Mouse (Mus musculus) C2C12 (cell line): Measurements from ENCODE around the gene Dnajc8. TPM values are rescaled to one million over a fixed set of nuclear protein-coding genes. Genes with fewer than 3 reads are reported as not detected.
A peak's percentile ranks its signal among the peaks of the same experiment; 100 is the strongest.

Source experiments
- H3K27me3 ChIP-seq: one replicate; pipeline ENCODE4 v1.6.1; 2011; ENCODE audit not compliant: control insufficient read depth, insufficient read depth, insufficient read length
- H3K36me3 ChIP-seq: one replicate; pipeline ENCODE4 v1.6.1; 2011; ENCODE audit not compliant: control insufficient read depth, insufficient read depth
- H3K4me3 ChIP-seq: one replicate; pipeline ENCODE4 v1.5.1; 2011; ENCODE audit warnings: mild to moderate bottlenecking, control low read depth; ENCODE audit not compliant: poor library complexity, insufficient read depth, severe bottlenecking
- H3K79me2 ChIP-seq: one replicate; pipeline ENCODE4 v1.6.1; 2011; ENCODE audit not compliant: control insufficient read depth, insufficient read depth
- H3K79me3 ChIP-seq: one replicate; pipeline ENCODE4 v1.6.1; 2011; ENCODE audit warnings: low read depth, control low read depth
- H3ac ChIP-seq: one replicate; pipeline ENCODE3; 2011; ENCODE audit warnings: low read depth; ENCODE audit not compliant: control insufficient read depth, insufficient read length
- CEBPB ChIP-seq: IDR thresholded peaks from one replicate; pipeline ENCODE4 v1.6.1; 2011; ENCODE audit warnings: low read depth, mild to moderate bottlenecking, control low read depth, moderate library complexity
- CTCF ChIP-seq: IDR thresholded peaks from one replicate; pipeline ENCODE4 v1.5.1; 2011; ENCODE audit not compliant: control insufficient read depth, insufficient read depth, insufficient read length
- FOSL1 ChIP-seq: IDR thresholded peaks from one replicate; pipeline ENCODE4 v1.8.0; 2011; ENCODE audit warnings: mild to moderate bottlenecking, low read length; ENCODE audit not compliant: poor library complexity, insufficient read depth, severe bottlenecking
- MAX ChIP-seq: IDR thresholded peaks from one replicate; pipeline ENCODE4 v1.6.1; 2011; ENCODE audit warnings: mild to moderate bottlenecking, control low read depth
- MYOD1 ChIP-seq: IDR thresholded peaks from one replicate; pipeline ENCODE4 v1.6.1; 2011; ENCODE audit warnings: low read depth; ENCODE audit not compliant: control insufficient read depth, insufficient read length
- MYOG ChIP-seq: IDR thresholded peaks from one replicate; pipeline ENCODE4 v1.6.1; 2011; ENCODE audit not compliant: control insufficient read depth, insufficient read length; ENCODE audit errors: extremely low read depth
- USF1 ChIP-seq: IDR thresholded peaks from one replicate; pipeline ENCODE4 v1.6.1; 2011; ENCODE audit warnings: low read depth, mild to moderate bottlenecking, control low read depth, moderate library complexity
- long read RNA-seq, 2 experiments: library from polyadenylated mRNA; unstranded; transcript quantifications; one replicate each; pipeline ENCODE4 v2.0.0; 2019 to 2020
- polyA plus RNA-seq: library from polyadenylated mRNA; unstranded; fragments of >200 nt; fragmentation: generic; extraction: Trizol; gene quantifications from one replicate; pipeline ENCODE4 v1.2.1, GENCODE M21; 2012; ENCODE audit warnings: missing spikeins

Dnajc8 gene
- 104 TPM for polyA plus RNA-seq
- long read RNA-seq, experiment 1, transcript Dnajc8-202 (9 exons, 1,401 nt) = major isoform, 126 of 172 reads
- long read RNA-seq, experiment 1, partial matches to known transcripts = 38 of 172 reads
- long read RNA-seq, experiment 1, other reads (novel, unspliced or antisense) = 7 of 172 reads
- long read RNA-seq, experiment 2, transcript Dnajc8-202 (9 exons, 1,401 nt) = major isoform, 207 of 221 reads
- long read RNA-seq, experiment 2, partial matches to known transcripts = 2 of 221 reads
- long read RNA-seq, experiment 2, other reads (novel, unspliced or antisense) = 8 of 221 reads

DNA sequence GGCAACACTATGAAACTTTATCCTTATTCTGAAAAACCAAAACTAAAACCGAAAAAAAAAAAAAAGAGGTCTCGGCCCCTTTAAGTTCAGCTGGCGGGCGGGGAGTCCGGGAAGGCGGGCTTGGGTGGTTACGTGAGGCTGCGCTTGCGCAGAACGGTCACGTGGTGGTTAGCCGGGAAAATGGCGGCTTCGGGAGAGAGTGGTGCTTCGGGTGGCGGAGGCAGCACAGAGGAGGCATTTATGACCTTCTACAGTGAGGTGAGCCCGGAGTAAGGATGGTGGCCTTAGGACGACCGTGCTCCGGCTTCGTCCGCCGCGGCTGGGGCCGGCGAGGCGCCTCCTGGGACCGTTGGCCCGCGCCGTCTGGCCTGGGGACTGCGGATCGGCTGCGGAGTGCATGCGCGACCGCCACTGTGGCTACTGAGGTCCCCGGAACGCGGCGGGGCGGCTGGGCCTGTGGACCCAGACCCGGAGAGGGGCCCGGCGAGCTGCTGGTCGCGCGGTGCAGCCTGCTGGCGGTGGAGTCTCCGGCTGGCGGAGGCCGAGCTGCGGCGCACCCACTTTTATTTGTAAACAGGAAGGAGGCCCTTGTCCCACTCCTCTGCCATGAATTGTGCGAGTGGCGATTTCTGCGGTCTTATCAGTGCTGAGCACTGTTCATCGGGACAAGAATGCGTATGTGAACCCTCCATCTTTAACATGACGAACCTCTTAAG is at the start of gene Dnajc8:
Gene Dnajc8, plus strand, starts transcription at position 145 of the 716 bp plus-strand sequence.
- Histone ChIP-seq H3K79me2 (peaks cover 78% of the 10 kb centered on the region), H3K27me3 (no peaks in the 10 kb centered on the region), H3K36me3 (peaks cover 31% of the 10 kb centered on the region), H3K79me3 (peaks cover 59% of the 10 kb centered on the region), H3ac (peak within 1 kb of the TSS; percentile 89), H3K4me3 (peak within 1 kb of the TSS; percentile 78)
- no peak for TF ChIP-seq CTCF
- no peak for TF ChIP-seq MYOD1
- peak; percentile 99 for TF ChIP-seq USF1
- peak; percentile 82 for TF ChIP-seq MAX

- Histone ChIP-seq H3K79me3 (no peaks in the 10 kb centered on the region), H3K36me3 (peaks cover 19% of the 10 kb centered on the region), H3K4me3 (no peak overlapping the region), H3K27me3 (no peaks in the 10 kb centered on the region), H3ac (no peak overlapping the region), H3K79me2 (no peaks in the 10 kb centered on the region)
- no peak for TF ChIP-seq MYOD1
- no peak for TF ChIP-seq MAX
- no peak for TF ChIP-seq USF1
- TF ChIP-seq FOSL1 = no peak
- TF ChIP-seq MYOG = no peak
- no peak for TF ChIP-seq CEBPB
- no peak for TF ChIP-seq CTCF
These were observed 46.8 kb upstream of the Dnajc8 start for GRCm38 (mm10) chr4:132488521-132488920.

DNA sequence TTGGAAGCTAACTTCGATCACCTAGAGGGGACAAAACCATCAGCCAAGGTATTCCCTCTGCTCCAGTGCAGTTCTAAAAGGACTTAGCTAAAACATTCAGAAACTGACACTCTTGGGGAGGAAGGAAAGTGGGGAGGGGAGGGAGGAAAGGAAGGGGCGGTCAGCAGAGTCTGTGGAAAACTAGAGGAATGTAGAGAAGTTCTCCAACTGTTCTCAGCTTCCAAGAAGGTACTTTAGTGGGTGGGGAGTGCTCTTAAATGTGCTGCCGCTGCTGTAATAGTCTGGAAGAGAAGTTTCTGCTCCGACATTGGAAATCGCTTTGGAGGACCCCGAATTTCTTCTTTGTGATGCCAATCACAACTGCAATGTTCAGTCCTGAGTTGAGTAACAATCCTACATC is 46.4 kb upstream of the Dnajc8 start:
- no peaks in the 10 kb centered on the region for H3K27me3 ChIP-seq
- H3ac ChIP-seq = no peak overlapping the region
- H3K79me3 ChIP-seq = no peaks in the 10 kb centered on the region
- H3K79me2 ChIP-seq = no peaks in the 10 kb centered on the region
- no peak overlapping the region for H3K4me3 ChIP-seq
- H3K36me3 ChIP-seq = peaks cover 23% of the 10 kb centered on the region
- TF ChIP-seq FOSL1 (no peak), CTCF (no peak), MYOD1 (no peak), CEBPB (no peak)

DNA sequence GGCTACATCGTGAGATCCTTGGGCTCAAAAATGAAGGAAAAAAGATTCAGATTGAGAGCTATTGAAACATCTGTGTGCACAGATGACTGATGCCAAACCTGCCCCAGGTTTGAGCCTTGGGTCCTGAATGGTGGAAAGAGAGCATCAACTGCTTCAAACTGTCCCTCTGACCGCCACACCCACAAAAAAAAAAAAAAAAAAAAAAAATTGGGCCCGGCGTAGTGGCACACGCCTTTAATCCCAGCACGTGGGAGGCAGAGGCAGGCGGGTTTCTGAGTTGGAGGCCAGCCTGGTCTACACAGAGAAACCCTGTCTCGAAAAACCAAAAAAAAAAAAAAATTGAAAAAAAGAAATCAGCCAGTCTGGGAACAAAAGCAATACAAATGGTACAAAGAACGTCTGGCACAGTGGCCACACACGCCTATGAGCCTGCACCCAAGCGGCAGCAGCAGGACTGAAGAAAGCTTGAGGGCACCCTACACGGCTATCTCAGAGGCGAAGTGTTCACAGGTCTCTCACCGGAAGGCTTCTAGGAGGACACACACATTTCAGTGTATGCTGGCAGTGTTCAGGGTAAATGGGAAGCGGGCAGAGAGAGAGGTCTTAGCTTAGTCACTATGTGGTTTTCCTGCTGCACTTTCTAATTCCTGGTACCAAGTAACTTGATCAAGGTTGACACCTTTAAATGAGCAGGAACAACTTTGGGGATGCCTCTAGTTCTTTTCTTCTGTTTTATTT is 44.9 kb upstream of the Dnajc8 start:
- no peak for TF ChIP-seq CEBPB
- no peak for TF ChIP-seq FOSL1
- TF ChIP-seq CTCF = no peak
- TF ChIP-seq USF1 = no peak
- no peak for TF ChIP-seq MAX
- no peak for TF ChIP-seq MYOD1
- TF ChIP-seq MYOG = no peak
- peaks cover 38% of the 10 kb centered on the region for H3K36me3 ChIP-seq
- H3ac ChIP-seq = no peak overlapping the region
- no peaks in the 10 kb centered on the region for H3K79me3 ChIP-seq
- H3K79me2 ChIP-seq = no peaks in the 10 kb centered on the region
- H3K27me3 ChIP-seq = no peaks in the 10 kb centered on the region
- H3K4me3 ChIP-seq = no peak overlapping the region

DNA sequence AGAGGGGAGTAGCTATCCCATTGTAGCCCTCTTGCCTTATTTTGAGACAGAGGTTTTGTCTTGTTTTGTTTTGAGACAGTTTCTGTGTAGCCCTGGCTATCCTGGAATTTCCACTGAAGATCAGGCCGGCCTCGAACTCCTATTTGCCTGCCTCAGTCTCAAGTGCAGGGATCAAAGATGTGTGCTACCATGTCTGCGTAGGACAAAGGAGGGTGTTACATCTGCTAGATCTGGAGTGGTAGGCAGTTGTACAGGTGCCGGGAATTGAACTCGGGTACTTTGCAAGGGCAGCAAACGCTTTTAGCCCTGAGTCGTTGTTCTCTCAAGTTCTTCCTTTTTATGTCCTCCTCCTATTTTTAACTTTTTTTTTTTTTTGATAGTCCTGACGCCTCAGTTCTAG is 44.3 kb upstream of the Dnajc8 start:
- TF ChIP-seq MYOG = no peak
- TF ChIP-seq MAX = no peak
- TF ChIP-seq FOSL1 = no peak
- TF ChIP-seq MYOD1 = no peak
- no peak for TF ChIP-seq CTCF
- no peak overlapping the region for H3K4me3 ChIP-seq
- no peak overlapping the region for H3ac ChIP-seq
- H3K36me3 ChIP-seq = peaks cover 44% of the 10 kb centered on the region
- no peaks in the 10 kb centered on the region for H3K79me3 ChIP-seq
- no peaks in the 10 kb centered on the region for H3K79me2 ChIP-seq
- H3K27me3 ChIP-seq = no peaks in the 10 kb centered on the region

DNA sequence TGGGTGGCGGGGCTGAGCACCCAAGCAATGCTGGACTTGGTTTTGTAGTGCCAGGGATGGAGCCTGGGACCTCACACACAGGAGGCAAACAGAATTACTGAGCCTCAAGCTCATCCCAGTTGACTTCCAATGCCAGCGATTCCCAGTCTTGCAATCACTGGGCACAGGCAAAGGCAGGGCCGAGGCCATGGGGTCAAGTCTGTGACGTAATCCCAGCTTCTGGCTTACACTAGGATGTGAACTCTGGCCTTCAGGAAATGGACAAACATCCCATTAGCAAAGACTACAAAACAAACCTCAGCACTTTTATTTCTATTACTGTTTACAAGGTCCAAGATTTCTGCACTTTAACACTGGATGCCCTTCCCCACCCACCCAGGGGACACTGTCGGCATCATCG is 43.6 kb upstream of the Dnajc8 start:
- no peaks in the 10 kb centered on the region for H3K79me3 ChIP-seq
- no peak for TF ChIP-seq FOSL1
- no peak for TF ChIP-seq MAX
- no peak for TF ChIP-seq MYOG
- TF ChIP-seq USF1 = no peak
- no peak for TF ChIP-seq MYOD1
- no peak for TF ChIP-seq CTCF
- no peak overlapping the region for H3ac ChIP-seq
- H3K4me3 ChIP-seq = no peak overlapping the region
- no peaks in the 10 kb centered on the region for H3K27me3 ChIP-seq
- peaks cover 51% of the 10 kb centered on the region for H3K36me3 ChIP-seq
- H3K79me2 ChIP-seq = no peaks in the 10 kb centered on the region
